Mouse (Mus musculus) small intestine, adult 2 months (tissue): ENCODE measurements around the gene Gpd1.

Experiments
- CTCF ChIP-seq: fragments of 200-500 bp; IDR thresholded peaks from 2 replicates; pipeline ENCODE4 v1.5.1; 2012; ENCODE audit warnings: low read depth, mild to moderate bottlenecking, control low read depth, inconsistent platforms, low read length, moderate library complexity, mixed read lengths; ENCODE audit not compliant: insufficient replicate concordance, insufficient read length; ENCODE audit errors: extremely low read depth
- POLR2A ChIP-seq: fragments of 200-500 bp; IDR thresholded peaks from 2 replicates; pipeline ENCODE4 v1.6.1; 2012; ENCODE audit warnings: low read depth, mild to moderate bottlenecking, control low read depth, inconsistent platforms, low read length, moderate library complexity

DNA sequence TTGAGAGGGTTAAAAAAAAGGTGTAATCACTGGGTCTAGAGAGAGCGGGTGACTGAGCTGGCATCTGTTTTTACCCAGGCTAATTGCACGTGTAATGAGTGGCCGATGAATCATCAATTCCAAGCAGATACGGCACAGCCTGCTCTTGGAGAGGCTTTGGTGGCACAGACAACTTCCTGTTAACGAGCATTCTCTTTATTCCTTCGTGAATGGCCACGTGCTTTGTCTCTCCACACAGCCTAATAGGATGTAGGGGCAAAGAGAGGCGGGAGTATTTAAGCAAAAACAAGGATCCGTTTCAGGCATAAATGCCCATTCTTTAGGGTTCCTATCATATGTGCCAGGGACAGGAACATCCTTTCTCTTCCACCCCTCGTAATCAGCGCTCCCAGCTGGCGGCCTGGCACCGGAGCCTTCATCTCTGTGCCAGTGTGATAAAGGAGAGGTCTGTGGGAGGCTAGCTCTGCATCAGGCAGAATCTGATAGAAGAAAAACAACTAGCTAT, 1.9 kb upstream of the Gpd1 start:
- TF ChIP-seq CTCF (no peak), POLR2A (no peak)
